Mouse (Mus musculus) monocyte, adult 2 months (primary cell): ENCODE measurements around the gene Fbxl14.
A peak's percentile ranks its signal among the peaks of the same experiment; 100 is the strongest.
"Not testable (repeated sequence)": the region's sequence is repeated elsewhere in the genome, so short reads cannot be mapped to it uniquely, and the experiment has no call there.

Source experiments
- DNase-seq, 2 experiments: peaks; one replicate each; pipeline ENCODE4 v3.0.0; 2022; ENCODE audit warnings: low spot score in 2 of 2, low read depth in 1 of 2

The Fbxl14 gene

GRCm38 (mm10) chr6:119467785-119468059 is 11.7 kb upstream of the Fbxl14 start:
- no peak for DNase-seq

- DNase-seq = no peak
These were observed 8.7 kb upstream of the Fbxl14 start for GRCm38 (mm10) chr6:119470777-119471176.

GRCm38 (mm10) chr6:119472135-119472534 is 7.3 kb upstream of the Fbxl14 start:
- no peak for DNase-seq

GRCm38 (mm10) chr6:119472705-119473104 is 6.8 kb upstream of the Fbxl14 start:
- DNase-seq = no peak

GRCm38 (mm10) chr6:119473446-119473845 is 6.0 kb upstream of the Fbxl14 start:
- DNase-seq = no peak

GRCm38 (mm10) chr6:119473992-119474391 is 5.5 kb upstream of the Fbxl14 start:
- no peak for DNase-seq

- DNase-seq = no peak
These were observed 3.5 kb upstream of the Fbxl14 start for GRCm38 (mm10) chr6:119475988-119476387.

- no peak for DNase-seq
These were observed 1.7 kb upstream of the Fbxl14 start for GRCm38 (mm10) chr6:119477686-119478310.

GRCm38 (mm10) chr6:119478560-119479342 is 717 bp upstream of the Fbxl14 start:
- peak; percentile 55 to 75 for DNase-seq

- DNase-seq = peak in 1 of 2 experiments; percentile 31
These were observed 623 bp downstream of the Fbxl14 start for GRCm38 (mm10) chr6:119479876-119480705.

- no peak for DNase-seq
These were observed 1.4 kb downstream of the Fbxl14 start for GRCm38 (mm10) chr6:119480706-119481331.

- not testable (repeated sequence) for DNase-seq
These were observed 2.4 kb downstream of the Fbxl14 start for GRCm38 (mm10) chr6:119481741-119482390.

GRCm38 (mm10) chr6:119482958-119483600 is 3.6 kb downstream of the Fbxl14 start:
- no peak for DNase-seq

GRCm38 (mm10) chr6:119485486-119485885 is 6.0 kb downstream of the Fbxl14 start:
- DNase-seq = no peak

- DNase-seq = no peak
These were observed 7.1 kb downstream of the Fbxl14 start for GRCm38 (mm10) chr6:119486381-119487084.

- no peak for DNase-seq
These were observed 7.6 kb downstream of the Fbxl14 start for GRCm38 (mm10) chr6:119487085-119487458.

- DNase-seq = no peak
These were observed 8.2 kb downstream of the Fbxl14 start for GRCm38 (mm10) chr6:119487619-119488018.

GRCm38 (mm10) chr6:119489765-119490164 is 10.3 kb downstream of the Fbxl14 start:
- no peak for DNase-seq

GRCm38 (mm10) chr6:119490549-119490948 is 11.1 kb downstream of the Fbxl14 start:
- DNase-seq = no peak

GRCm38 (mm10) chr6:119491006-119491405 is 11.5 kb downstream of the Fbxl14 start:
- no peak for DNase-seq
